Mouse (Mus musculus): ENCODE data around the gene Cacng2. TPM values are rescaled to one million over a fixed set of nuclear protein-coding genes. Genes with fewer than 3 reads are reported as not detected.

The Cacng2 gene
- polyA plus RNA-seq, 1 experiment from 2014 or later, result not detected

GRCm38 (mm10) chr15:78044826-78045225 is 75.0 kb downstream of the Cacng2 start:
- no peak for TF ChIP-seq CTCF (IDR thresholded peaks at IDR 0.05; ENCODE audit: low read depth)
- Histone ChIP-seq H3K4me3 (replicated peaks; ENCODE audit: low read depth, low read length) (no peak overlapping the region), H3K9me3 (replicated peaks; ENCODE audit: low read length) (no peaks in the 10 kb centered on the region), H3K4me1 (replicated peaks; ENCODE audit: insufficient read depth, low read length) (no peaks in the 10 kb centered on the region), H3K9ac (ENCODE audit: low read depth, low read length) (no peak overlapping the region), H3K4me2 (ENCODE audit: low read length) (no peak overlapping the region), H3K27ac (no peak overlapping the region), H3K27me3 (ENCODE audit: insufficient read depth, low read length) (no peaks in the 10 kb centered on the region), H3K36me3 (ENCODE audit: insufficient read depth, low read length) (no peaks in the 10 kb centered on the region)
- 66% methylated on average over 6 of the region's 6 CpGs for WGBS
- ATAC-seq (replicated peaks; ENCODE audit: low FRiP score, low read depth), result no peak
- no peak for DNase-seq (ENCODE audit: low spot score)

- H3K27me3 ChIP-seq (ENCODE audit: insufficient read depth, low read length), result no peaks in the 10 kb centered on the region
- H3K4me3 ChIP-seq (replicated peaks; ENCODE audit: low read depth, low read length), result no peak overlapping the region
- no peaks in the 10 kb centered on the region for H3K9me3 ChIP-seq (replicated peaks; ENCODE audit: low read length)
- H3K4me2 ChIP-seq (ENCODE audit: low read length), result no peak overlapping the region
- WGBS, result 89% methylated on average over 8 of the region's 8 CpGs
- DNase-seq (ENCODE audit: low spot score) (no peak), ATAC-seq (replicated peaks; ENCODE audit: low FRiP score, low read depth) (no peak)
- no peak overlapping the region for H3K9ac ChIP-seq (ENCODE audit: low read depth, low read length)
- H3K36me3 ChIP-seq (ENCODE audit: insufficient read depth, low read length), result no peaks in the 10 kb centered on the region
- no peaks in the 10 kb centered on the region for H3K4me1 ChIP-seq (replicated peaks; ENCODE audit: insufficient read depth, low read length)
- TF ChIP-seq CTCF (IDR thresholded peaks at IDR 0.05; ENCODE audit: low read depth), result no peak
- no peak overlapping the region for H3K27ac ChIP-seq
Measured at GRCm38 (mm10) chr15:78042706-78043105, 77.1 kb downstream of the Cacng2 start.

GRCm38 (mm10) chr15:78037626-78038025 is 82.2 kb downstream of the Cacng2 start:
- Histone ChIP-seq H3K27ac (no peak overlapping the region), H3K27me3 (ENCODE audit: insufficient read depth, low read length) (no peaks in the 10 kb centered on the region), H3K4me2 (ENCODE audit: low read length) (no peak overlapping the region), H3K9me3 (replicated peaks; ENCODE audit: low read length) (no peaks in the 10 kb centered on the region), H3K36me3 (ENCODE audit: insufficient read depth, low read length) (no peaks in the 10 kb centered on the region), H3K9ac (ENCODE audit: low read depth, low read length) (no peak overlapping the region), H3K4me3 (replicated peaks; ENCODE audit: low read depth, low read length) (no peak overlapping the region), H3K4me1 (replicated peaks; ENCODE audit: insufficient read depth, low read length) (no peaks in the 10 kb centered on the region)
- WGBS, result 85% methylated on average over 10 of the region's 10 CpGs
- no peak for DNase-seq (ENCODE audit: low spot score)
- no peak for TF ChIP-seq CTCF (IDR thresholded peaks at IDR 0.05; ENCODE audit: low read depth)
- ATAC-seq (replicated peaks; ENCODE audit: low FRiP score, low read depth), result no peak

- H3K27me3 ChIP-seq (ENCODE audit: insufficient read depth, low read length), result no peaks in the 10 kb centered on the region
- no peak overlapping the region for H3K9ac ChIP-seq (ENCODE audit: low read depth, low read length)
- no peak overlapping the region for H3K27ac ChIP-seq
- ATAC-seq (replicated peaks; ENCODE audit: low FRiP score, low read depth) (no peak), DNase-seq (ENCODE audit: low spot score) (no peak)
- H3K36me3 ChIP-seq (ENCODE audit: insufficient read depth, low read length), result no peaks in the 10 kb centered on the region
- no peak for TF ChIP-seq CTCF (IDR thresholded peaks at IDR 0.05; ENCODE audit: low read depth)
- H3K9me3 ChIP-seq (replicated peaks; ENCODE audit: low read length), result no peaks in the 10 kb centered on the region
- H3K4me1 ChIP-seq (replicated peaks; ENCODE audit: insufficient read depth, low read length), result no peaks in the 10 kb centered on the region
- H3K4me3 ChIP-seq (replicated peaks; ENCODE audit: low read depth, low read length), result no peak overlapping the region
- no peak overlapping the region for H3K4me2 ChIP-seq (ENCODE audit: low read length)
- WGBS, result 48% methylated on average over 2 of the region's 2 CpGs
Measured at GRCm38 (mm10) chr15:78036586-78036985, 83.2 kb downstream of the Cacng2 start.

- H3K27me3 ChIP-seq (ENCODE audit: insufficient read depth, low read length), result no peaks in the 10 kb centered on the region
- H3K27ac ChIP-seq, result no peak overlapping the region
- 68% methylated on average over 8 of the region's 8 CpGs for WGBS
- DNase-seq (ENCODE audit: low spot score), result no peak
- no peaks in the 10 kb centered on the region for H3K4me1 ChIP-seq (replicated peaks; ENCODE audit: insufficient read depth, low read length)
- no peak overlapping the region for H3K4me2 ChIP-seq (ENCODE audit: low read length)
- H3K4me3 ChIP-seq (replicated peaks; ENCODE audit: low read depth, low read length), result no peak overlapping the region
- H3K9ac ChIP-seq (ENCODE audit: low read depth, low read length), result no peak overlapping the region
- no peak for TF ChIP-seq CTCF (IDR thresholded peaks at IDR 0.05; ENCODE audit: low read depth)
- H3K9me3 ChIP-seq (replicated peaks; ENCODE audit: low read length), result no peaks in the 10 kb centered on the region
- no peak for ATAC-seq (replicated peaks; ENCODE audit: low FRiP score, low read depth)
- no peaks in the 10 kb centered on the region for H3K36me3 ChIP-seq (ENCODE audit: insufficient read depth, low read length)
Measured at GRCm38 (mm10) chr15:78029938-78030337, 89.9 kb downstream of the Cacng2 start.

- Histone ChIP-seq H3K27me3 (ENCODE audit: insufficient read depth, low read length) (no peaks in the 10 kb centered on the region), H3K9me3 (replicated peaks; ENCODE audit: low read length) (no peaks in the 10 kb centered on the region), H3K4me2 (ENCODE audit: low read length) (no peak overlapping the region), H3K9ac (ENCODE audit: low read depth, low read length) (no peak overlapping the region), H3K4me3 (replicated peaks; ENCODE audit: low read depth, low read length) (no peak overlapping the region), H3K36me3 (ENCODE audit: insufficient read depth, low read length) (no peaks in the 10 kb centered on the region), H3K27ac (no peak overlapping the region), H3K4me1 (replicated peaks; ENCODE audit: insufficient read depth, low read length) (no peaks in the 10 kb centered on the region)
- TF ChIP-seq CTCF (IDR thresholded peaks at IDR 0.05; ENCODE audit: low read depth), result no peak
- WGBS, result 85% methylated on average over 6 of the region's 6 CpGs
- DNase-seq (ENCODE audit: low spot score) (no peak), ATAC-seq (replicated peaks; ENCODE audit: low FRiP score, low read depth) (no peak)
Measured at GRCm38 (mm10) chr15:78026521-78026920, 93.3 kb downstream of the Cacng2 start.

- H3K4me3 ChIP-seq (replicated peaks; ENCODE audit: low read depth, low read length), result no peak overlapping the region
- 62% methylated on average over 4 of the region's 4 CpGs for WGBS
- ATAC-seq (replicated peaks; ENCODE audit: low FRiP score, low read depth), result no peak
Measured at GRCm38 (mm10) chr15:78024211-78024610, 95.6 kb downstream of the Cacng2 start.

More at GRCm38 (mm10) chr15:78024211-78024610, 95.6 kb downstream of the Cacng2 start:
- Histone ChIP-seq H3K36me3 (ENCODE audit: insufficient read depth, low read length) (no peaks in the 10 kb centered on the region), H3K27ac (no peak overlapping the region), H3K4me1 (replicated peaks; ENCODE audit: insufficient read depth, low read length) (no peaks in the 10 kb centered on the region), H3K9me3 (replicated peaks; ENCODE audit: low read length) (no peaks in the 10 kb centered on the region), H3K9ac (ENCODE audit: low read depth, low read length) (no peak overlapping the region), H3K4me2 (ENCODE audit: low read length) (no peak overlapping the region), H3K27me3 (ENCODE audit: insufficient read depth, low read length) (no peaks in the 10 kb centered on the region)
- no peak for TF ChIP-seq CTCF (IDR thresholded peaks at IDR 0.05; ENCODE audit: low read depth)
- DNase-seq (ENCODE audit: low spot score), result no peak
